Mouse (Mus musculus): Measurements from ENCODE around the gene Gm44502.
A peak's percentile ranks its signal among the peaks of the same experiment; 100 is the strongest.
"Not testable (repeated sequence)": the region's sequence is repeated elsewhere in the genome, so short reads cannot be mapped to it uniquely, and the experiment has no call there.

Gm44502 gene

DNA sequence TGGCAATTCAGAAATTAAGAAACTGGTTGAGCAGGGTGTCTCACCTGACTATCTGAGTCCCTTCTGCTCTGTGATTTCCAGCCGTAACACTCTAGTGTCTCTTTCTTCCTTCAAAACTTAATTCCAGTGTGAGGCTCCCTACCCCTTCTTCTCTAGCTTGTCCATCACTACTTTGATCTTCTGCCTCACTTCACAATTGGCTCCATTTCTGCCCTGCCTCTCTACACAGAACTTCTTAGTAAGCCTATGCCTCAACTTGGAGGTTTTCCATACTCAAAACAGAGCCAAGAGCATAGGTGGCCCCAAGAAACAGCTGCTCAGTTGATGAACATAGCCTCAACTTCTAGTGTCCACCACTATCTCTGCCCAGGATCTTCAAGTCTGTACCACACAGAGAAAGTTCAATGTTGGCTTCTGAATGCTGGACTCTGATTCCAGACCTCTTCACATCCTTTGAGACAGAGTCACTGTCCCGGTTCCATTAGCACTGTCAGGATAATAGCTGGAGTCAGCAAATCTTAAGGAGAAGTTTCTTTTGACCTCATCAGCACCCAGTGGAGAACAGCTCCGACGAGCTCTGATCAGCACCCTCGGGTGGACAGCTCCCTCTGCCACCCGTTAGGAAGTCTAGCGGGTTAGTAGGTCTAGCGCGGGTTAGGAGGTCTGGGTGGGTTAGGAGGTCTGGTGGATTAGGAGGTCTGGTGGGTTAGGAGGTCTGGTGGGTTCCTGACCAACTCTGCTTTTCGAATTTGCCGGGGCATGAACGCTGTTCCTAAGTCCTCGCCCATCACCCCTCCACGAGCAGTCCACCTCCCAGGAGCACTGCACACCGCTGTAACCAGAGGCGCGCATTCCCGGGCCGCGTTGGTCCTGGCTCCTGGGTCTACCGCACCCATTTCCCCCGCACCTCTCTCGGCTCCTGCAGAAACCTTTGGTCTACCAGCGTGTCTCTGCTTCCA lies 23.7 kb upstream of the Gm44502 start:
- DNase-seq: no peak

DNA sequence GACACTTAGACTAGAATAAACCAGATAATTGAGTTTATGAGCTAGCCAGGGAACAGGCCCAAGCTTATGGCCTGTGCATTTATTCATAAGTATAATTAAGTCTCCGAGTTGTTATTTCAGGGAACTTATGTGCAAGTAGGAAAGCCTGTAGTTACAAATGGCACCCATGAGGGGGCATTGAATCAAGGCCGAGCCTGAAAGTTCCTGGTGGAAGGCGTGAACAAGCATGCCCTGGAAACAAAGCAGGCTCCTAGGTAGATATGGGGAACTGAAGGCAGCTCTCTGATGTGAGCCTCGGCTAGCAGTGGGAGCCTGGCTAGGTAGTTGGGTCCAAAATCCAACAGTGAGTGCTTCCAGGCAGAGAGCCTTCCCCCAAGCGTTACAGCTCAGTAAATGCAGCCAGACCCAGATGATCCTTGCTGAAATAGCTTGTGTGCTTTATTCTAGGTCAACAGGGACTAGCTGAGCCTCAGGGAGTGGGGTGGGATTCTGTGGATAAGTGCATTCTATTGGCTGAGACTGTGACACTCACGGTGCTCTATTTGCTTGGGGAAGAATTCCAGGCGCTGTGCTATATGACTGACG lies 13.1 kb upstream of the Gm44502 start:
- DNase-seq: no peak

DNA sequence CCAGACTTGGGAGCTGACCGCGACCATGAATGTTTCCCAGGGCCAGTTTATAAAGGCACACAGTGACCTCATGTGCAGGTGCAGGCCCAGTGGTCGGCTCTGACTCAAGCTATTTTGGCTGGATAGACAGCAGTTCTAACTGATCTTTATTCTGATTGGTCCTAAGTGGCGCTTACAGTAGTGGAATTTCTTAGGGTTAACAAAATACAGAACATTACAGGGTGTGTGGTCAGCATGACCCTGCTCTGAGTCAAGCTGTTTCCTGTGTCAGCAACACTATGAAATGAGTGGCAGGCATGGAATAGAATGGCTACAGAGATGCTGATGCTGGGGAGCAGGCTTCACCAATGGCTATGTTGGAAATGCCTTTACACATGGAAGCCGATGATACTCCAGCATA lies 6.4 kb upstream of the Gm44502 start:
- no peak for DNase-seq

DNA sequence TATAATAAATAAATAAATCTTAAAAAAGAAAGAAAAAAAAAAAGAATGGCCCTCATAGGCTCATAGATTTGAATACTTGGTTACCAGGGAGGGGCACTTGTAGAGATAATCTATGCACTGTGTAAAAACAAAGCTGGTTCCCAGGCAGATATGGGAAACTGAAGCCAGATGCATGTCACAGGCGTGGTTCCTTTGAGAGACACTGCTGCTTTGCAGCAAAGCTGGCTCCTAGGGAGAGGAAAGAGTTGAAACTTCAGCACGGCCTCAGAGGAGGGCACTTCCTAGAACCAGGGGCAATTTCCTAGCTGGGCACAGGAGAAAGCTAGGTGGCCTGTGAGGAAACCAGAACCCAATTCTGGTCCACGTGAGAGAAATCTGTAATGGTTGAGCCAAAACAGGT lies 4.6 kb upstream of the Gm44502 start:
- no peak for DNase-seq

DNA sequence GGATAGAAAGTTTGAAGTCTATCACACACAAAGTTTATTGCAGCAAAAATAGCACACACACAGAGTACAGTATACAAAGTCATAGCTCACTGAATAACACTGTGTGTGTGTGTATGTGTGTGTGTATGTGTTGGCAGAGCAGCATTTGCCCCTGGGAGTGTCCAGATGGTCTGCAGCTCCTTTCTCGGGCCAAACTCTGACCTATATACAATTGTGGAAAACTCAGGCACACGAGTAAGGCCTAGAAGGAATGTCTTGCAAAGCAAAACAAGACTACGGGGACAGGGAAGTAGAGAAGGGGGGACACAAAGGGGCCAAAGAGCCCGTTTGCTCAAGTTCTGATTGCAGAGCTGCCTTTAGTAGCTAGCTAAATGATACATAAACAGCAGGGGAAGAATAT lies 3.5 kb upstream of the Gm44502 start:
- no peak for DNase-seq

DNA sequence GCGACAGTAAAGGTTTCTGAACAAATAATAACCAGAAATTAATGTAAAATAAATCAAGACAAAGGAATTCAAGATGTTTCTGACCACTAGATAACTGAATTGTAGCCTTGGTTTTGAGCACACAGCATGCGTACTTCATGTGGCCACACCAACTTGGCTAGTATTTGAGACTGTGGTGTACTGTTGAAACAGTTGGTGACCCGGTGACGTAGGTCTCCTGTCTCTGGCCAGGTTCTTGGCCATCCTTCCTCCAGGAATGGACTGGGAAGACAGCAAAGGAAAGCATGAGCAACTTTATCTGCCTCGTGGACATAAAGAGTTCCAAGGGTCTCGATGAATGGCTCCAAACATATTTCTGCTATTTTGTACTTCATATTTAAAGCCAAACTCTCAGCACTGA lies 2.3 kb upstream of the Gm44502 start:
- DNase-seq: no peak

DNA sequence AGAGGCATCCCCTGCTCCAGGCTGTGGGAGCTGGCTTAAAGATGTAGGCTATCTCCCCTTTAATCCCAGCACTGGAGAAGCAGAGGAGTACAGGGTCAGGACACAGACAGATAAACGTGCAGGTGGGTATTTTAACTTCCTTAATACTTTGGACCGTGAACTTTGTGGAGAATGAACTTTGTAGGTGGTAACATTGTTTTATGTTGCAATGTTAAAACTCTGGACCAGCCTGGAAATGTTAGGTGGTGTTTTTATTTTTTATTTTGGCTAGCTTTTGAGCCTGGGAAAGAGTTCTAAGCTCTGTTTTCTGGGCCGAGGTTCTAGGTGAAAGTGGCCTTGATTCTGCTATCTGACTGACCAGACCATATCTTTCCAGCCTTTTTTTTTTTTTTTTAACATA lies 1.8 kb upstream of the Gm44502 start:
- DNase-seq: no peak

DNA sequence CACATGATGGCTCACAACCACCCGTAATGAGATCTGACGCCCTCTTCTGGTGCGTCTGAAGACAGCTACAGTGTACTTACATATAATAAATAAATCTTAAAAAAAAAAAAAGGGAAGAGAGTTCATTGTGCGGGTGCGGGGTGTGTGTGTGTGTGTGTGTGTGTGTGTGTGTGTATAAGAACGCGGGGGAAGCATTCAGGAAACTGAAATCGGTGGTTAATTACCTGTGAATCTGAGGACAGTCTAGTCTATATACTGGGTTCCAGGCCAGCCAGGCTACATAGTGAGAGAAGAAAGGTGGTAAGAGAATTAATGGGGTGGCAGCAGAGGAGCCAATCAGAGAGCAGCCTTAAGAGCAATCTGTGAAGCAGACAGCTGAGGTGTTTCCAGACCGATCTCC lies 1.3 kb upstream of the Gm44502 start:
- not testable (repeated sequence) for DNase-seq

DNA sequence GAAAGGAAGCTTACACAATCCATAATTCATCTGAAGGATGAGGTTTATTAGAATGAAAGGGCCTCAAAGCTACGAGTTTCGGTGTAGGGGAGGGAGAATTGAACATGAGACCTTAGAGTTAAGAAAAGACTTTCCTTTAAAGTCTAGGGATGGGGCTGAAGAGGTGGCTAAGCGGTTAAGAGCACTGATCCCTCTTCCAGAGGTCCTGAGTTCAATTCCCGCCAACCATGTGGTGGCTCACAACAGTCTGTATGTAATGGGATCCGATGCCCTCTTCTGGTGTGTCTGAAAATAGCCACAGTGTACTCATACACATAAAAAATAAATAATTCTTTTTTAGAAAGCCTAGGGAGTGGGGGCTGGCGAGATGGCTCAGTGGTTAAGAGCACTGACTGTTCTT lies 845 bp upstream of the Gm44502 start:
- DNase-seq: no peak

DNA sequence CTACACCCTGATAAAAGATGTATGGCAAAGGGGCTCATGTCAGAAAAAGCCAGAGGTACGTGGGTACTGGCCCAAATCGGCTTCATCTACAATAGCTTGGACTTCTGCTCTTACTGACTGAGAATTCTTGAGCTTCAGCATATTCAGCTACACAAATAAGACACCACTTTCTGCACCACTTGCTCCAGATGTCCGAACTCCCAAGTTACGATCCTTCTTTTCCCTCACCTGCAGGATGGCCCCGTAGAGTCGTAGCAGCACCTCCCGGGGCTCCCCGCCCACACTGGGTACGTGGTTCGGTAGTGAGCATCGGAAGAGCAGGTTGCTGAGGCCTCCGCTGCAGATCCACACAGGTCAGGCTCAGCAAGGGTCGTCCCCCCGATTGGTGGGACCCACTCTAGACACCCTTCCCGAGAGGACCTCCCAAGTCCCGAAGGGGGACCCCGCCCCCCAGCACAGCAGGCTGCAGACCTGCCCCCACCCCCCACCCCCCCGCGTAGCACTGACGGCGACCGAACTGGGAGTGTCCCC lies 610 bp downstream of the Gm44502 start:
- DNase-seq: peak; percentile 38

DNA sequence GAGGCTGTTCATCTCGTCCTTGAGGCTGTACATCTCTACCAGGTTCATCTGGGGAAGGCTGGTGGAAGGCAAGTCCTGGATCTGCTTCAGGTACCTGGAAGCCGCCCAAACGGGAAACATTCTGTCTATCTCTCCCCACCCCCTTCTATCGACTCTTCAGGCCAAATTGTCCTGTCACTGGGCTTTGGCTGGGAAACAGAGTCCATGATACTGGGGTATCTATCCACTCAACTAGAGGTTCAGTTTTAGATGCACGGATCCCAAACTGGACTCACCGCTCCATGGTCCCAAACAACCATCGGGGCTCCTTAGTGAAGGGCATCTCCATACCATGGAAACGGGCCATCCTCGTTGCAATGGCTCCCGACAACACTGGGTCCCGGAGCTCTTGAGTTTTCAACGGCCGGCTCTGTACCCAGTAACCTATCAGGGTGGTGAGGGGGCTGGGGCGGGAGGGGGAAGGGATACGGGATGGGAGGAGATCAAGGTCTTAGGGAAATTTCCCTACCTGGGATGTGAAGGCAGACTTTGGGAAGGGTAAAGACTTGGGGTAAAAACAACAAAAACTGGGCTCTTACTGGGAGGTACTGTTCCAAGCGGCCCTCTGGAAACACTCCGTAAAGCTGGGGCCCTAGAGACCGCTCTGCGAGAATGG lies 1.2 kb downstream of the Gm44502 start:
- no peak for DNase-seq

DNA sequence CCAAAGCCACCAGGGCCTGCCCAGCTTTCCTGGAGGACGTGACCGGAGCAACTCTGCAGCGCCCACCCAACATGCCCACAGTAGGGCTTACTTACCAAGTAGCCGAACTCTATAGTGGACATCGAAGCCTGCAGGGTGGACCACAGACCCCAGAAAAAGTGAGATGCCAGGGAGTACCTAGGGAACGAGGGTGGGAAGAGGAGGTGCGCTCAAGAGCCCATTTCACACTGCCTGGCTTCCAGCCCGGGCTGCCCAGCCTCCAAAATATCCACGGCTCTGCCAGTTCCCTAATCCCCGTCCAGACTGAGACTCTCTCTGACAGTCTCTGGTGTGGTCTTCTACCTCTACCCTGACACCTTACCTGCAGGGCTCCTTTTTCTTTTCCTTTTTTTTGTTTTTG lies 2.8 kb downstream of the Gm44502 start:
- no peak for DNase-seq

DNA sequence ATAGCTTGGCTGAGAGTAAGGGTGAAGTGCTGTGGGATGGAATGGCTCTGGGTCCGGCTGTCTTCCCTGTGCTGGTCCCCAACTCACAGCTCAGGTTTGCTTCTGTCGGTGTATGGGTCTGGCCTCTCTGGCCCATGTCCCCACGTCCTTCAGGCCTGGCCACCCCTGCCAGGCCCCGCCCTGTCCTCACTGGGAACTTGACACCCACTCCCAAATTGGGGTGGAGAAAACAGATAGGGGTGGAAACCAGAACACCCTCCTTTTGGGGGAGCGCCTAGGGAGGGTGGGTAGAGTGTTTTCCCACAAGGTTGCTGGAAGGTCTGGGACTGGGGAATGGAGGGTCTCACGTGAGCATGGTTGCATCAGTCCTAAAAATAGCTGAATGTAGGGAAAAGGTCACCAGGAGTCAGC lies 3.8 kb downstream of the Gm44502 start, which contains the start of gene Cpt1b:
Cpt1b (minus strand) TSS at position 153 of the 411 bp plus-strand sequence.
- no peak for DNase-seq

DNA sequence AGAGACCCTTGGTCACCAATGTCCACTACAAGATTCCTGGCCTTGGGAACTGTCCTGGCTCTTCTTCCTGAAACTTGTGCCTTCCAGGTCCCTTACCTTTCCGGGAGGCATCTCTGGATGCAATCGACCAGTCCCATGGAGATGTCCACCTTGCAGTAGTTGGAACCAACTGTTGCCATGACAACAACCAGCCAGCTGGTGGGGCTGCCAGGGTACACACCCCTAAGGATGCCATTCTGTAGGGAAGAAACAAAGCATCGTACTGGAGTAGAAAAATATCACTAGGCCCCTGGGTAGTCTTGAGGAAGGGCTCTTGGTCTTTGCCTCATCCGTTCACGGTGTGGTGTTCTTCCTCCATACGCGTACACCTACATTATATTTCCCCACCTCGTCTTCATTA lies 4.9 kb downstream of the Gm44502 start:
- DNase-seq: no peak

DNA sequence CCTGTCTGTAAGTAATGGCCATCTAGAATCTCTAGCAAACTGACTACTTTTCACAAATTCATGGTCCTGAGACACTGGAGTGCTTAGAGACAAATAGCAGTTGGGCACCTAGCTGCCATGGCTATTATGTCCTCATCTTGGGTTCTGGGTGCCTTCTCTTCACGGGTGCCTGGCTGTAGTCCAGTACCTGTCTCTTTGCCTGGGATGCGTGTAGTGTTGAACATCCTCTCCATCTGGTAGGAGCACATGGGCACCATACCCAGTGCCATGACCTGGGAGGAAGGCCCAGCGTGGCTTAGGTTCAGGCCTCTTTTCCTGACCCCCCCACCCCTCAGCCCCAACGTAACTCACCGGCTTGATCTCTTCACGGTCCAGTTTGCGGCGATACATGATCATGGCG lies 7.6 kb downstream of the Gm44502 start:
- DNase-seq: no peak

DNA sequence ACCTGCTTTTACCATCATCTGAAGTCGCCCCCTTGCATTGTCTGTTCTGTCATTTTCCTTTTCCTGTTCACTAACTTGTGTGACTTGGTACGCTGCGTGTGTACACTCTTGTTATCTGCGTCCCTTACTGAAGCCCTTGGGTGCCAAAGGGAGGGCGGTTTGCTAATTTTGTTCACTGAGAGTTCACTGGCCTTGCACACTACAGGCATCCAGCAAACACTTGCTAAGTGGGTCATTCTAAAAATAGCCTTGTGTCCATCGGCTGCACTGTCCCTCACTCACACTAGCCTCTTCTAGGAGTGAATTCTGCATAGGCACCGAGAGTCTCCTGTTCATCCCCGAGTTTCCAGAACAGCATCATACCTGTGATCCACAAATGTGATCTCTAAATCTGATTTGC lies 14.2 kb downstream of the Gm44502 start:
- no peak for DNase-seq

DNA sequence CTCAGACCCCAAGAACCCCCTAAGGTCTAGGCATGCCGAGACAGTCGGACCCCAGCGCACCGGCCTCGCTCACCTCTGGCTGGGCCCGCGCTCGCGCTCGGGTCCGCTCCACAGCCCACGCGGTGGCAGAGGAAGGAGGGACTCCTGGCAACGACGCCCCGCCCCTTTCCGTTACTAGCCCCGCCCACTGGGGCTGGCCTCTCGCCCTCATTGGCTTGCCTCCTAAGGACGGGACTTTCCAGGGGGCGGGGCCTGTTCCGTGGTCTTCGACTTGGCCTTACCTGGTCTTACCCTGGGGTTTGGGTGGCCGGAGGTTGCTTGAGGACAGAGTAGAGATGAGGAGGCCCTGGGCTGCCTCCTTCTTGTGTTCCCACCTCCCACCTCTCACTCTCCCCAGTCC lies 19.4 kb downstream of the Gm44502 start, which contains the start of gene Syce3:
Syce3 (minus strand) TSS at position 386 of the 400 bp plus-strand sequence.
- DNase-seq: no peak

DNA sequence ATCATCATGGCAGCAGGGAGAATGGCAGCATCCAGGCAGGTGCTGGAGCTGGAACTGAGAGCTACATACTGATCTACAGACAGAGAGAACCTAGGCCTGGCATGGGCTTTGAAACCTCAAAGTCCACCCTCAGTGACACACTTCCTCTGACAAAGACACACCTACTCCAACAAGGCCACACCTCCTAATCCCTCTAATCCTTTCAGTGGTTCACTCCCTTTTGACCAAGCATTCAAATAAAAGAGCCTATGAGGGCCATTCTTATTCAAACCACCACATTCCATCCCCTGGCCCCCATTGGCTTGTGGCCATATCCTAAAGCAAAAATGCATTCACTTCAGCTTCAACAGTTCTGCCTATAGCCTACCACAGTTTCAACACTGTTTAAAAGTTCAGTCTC lies 22.8 kb downstream of the Gm44502 start:
- no peak for DNase-seq

DNA sequence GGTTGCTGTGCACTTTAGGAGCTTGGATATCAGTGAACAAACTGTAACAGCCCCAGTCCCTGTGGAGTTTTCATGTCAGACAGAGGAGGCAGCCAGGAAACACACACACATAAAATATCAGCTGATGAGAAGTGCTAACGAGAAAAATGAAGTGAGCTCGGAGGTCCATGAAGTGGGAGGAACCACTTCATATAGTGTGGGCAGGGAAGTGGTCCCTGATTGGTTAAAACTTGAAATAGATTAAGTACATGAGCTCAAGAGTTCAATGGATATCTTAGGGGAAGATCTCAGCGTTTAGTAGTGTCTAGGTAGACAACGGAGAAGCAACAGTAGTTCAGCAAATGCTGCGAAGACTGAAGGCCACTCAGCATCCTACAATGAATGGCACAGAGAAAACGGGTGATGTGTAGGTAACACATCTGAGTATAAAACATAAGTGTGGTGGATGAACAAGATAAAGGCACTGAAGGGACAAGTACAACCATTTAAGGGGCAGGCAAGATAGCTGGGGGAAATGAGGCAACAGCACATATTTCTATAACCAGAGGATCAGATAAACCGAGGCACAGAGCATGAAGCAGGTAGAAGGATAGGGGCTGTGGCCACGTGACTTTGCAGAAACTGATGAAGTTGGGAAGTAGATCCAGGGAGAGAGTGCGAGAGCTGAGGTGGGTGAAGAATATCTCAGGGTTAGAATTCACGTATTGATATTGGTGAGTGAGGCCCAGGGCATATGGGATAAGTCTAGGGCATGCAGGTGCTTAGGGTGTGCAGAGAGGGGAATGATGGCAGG lies 24.5 kb downstream of the Gm44502 start:
- no peak for DNase-seq

DNA sequence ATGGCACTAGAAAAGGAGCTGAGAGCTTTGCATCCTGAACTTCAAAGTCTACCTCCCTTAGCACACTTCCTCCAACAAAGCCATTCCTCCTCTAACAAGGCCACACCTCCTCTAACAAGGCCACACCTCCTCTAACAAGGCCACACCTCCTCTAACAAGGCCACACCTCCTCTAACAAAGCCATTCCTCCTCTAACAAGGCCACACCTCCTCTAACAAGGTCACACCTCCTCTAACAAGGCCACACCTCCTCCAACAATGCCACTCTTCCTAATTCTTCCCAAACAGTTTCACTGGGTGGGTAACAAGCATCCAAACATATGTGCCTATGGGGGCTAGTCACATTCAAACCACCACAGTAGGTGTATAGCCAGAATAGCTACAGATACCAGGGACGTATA lies 27.0 kb downstream of the Gm44502 start:
- DNase-seq: no peak

DNA sequence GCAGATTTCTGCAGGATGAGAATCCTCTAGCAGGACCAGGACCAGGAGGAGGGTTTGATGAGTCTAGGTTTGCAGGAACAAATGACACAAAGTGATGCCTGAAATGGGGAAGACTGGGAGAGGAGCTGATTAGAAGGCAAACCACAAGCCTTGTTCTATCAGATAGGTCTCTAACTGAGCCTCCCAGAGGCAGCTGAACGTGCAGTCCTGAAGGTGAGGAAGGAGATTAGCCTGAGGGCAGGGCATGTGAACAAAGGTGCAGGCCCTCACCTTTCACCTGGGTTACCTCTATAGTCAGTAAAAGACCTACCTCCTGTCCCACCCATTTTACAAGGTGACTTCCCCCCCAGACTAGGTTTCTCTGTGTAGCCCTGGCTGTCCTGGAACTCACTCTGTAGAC lies 29.8 kb downstream of the Gm44502 start:
- DNase-seq: no peak

DNA sequence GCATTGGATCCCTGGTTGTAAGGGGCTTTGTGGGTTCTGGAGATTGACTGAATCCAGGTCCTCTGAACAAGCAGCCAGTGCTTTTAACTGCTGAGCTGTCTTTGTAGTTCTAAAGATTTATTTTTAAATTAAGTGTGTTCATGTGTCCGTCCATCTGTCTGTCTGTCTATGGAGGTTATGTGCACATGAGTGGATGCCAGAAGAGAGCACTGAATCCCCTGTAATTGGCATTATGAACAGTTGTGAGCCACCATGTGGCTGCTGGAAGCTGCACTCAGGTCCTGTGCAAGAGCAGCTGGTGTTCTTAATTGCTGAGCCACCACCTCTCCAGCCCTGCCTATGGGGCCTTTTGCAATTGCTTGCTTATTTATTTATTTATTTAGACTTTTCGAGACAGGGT lies 31.4 kb downstream of the Gm44502 start:
- no peak for DNase-seq

DNA sequence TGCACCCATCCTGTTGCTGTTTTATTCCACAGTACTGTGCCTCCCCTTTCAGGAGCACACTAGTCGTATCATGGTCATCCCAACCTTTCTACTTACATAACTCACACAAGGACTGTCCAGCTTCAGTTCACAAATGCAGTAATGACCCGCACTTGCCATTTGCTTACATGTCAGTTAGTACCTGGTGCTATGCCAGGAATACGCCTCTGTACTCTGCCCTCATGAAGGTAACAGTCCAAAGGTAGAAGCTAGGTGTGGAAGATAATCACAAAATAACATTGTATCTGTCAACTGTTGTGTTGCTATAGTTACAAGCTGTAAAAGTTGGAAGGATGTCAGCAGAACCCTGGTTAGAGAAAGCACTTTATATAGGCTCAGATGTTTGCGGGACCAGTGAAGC lies 32.6 kb downstream of the Gm44502 start:
- DNase-seq: no peak
